Mouse (Mus musculus): ENCODE measurements around the gene Mlycd. TPM values are rescaled to one million over a fixed set of nuclear protein-coding genes. Genes with fewer than 3 reads are reported as not detected.

Gene Mlycd
- polyA plus RNA-seq, 1 experiment from 2014 or later, result 22.0 TPM

DNA sequence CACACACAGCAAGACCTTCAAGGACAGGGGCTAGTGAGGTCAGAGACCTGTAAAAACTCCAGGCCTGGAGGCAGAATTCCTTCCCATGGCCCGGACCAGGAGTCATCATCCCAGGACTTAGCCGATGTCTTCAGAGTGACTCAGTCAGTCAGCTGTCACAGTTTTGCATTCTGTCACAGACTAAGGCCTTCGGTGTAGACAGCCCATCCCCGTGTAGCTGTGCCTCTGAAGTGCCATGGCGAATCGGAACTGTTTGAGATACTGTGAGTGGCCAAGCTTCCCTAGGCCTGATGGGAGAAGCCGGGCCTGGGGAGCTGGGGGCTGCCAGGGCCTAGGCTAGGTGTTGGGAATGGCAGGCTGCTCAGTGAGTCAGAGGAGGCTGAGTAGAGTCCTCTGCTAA is 36.0 kb downstream of the Mlycd start:
- no peak for TF ChIP-seq EP300 (optimal IDR thresholded peaks at IDR 0.05)
- TF ChIP-seq CTCF (IDR thresholded peaks at IDR 0.05; ENCODE audit: low read depth), result no peak
- 79% methylated on average over 7 of the region's 7 CpGs for WGBS
- Histone ChIP-seq H3K9ac (ENCODE audit: low read length) (no peak overlapping the region), H3K36me3 (ENCODE audit: control insufficient read depth, insufficient read depth, low read length) (no peaks in the 10 kb centered on the region), H3K27ac (replicated peaks) (no peak overlapping the region), H3K4me2 (replicated peaks; ENCODE audit: low read depth) (no peak overlapping the region), H3K4me1 (replicated peaks; ENCODE audit: control insufficient read depth, insufficient read depth) (peaks cover 6% of the 10 kb centered on the region; the same call in 1 of the 2 replicates), H3K9me3 (ENCODE audit: control insufficient read depth, low read length) (no peaks in the 10 kb centered on the region), H3K27me3 (ENCODE audit: control insufficient read depth, insufficient read depth, low read length) (no peaks in the 10 kb centered on the region), H3K4me3 (ENCODE audit: low read depth, low read length) (no peak overlapping the region)
- ATAC-seq (ENCODE audit: low FRiP score, low TSS enrichment) (no peak), DNase-seq (ENCODE audit: low spot score) (no peak)

- H3K4me2 ChIP-seq (replicated peaks; ENCODE audit: low read depth), result no peak overlapping the region
- no peaks in the 10 kb centered on the region for H3K9me3 ChIP-seq (ENCODE audit: control insufficient read depth, low read length)
- WGBS, result 49% methylated on average over 3 of the region's 3 CpGs
- H3K4me1 ChIP-seq (replicated peaks; ENCODE audit: control insufficient read depth, insufficient read depth), result peaks cover 11% of the 10 kb centered on the region; the same call in 1 of the 2 replicates
- no peak for DNase-seq (ENCODE audit: low spot score)
- TF ChIP-seq EP300 (optimal IDR thresholded peaks at IDR 0.05), result no peak
- no peak for TF ChIP-seq CTCF (IDR thresholded peaks at IDR 0.05; ENCODE audit: low read depth)
- H3K36me3 ChIP-seq (ENCODE audit: control insufficient read depth, insufficient read depth, low read length), result no peaks in the 10 kb centered on the region
- no peak overlapping the region for H3K9ac ChIP-seq (ENCODE audit: low read length)
- no peak for ATAC-seq (ENCODE audit: low FRiP score, low TSS enrichment)
- no peaks in the 10 kb centered on the region for H3K27me3 ChIP-seq (ENCODE audit: control insufficient read depth, insufficient read depth, low read length)
- H3K27ac ChIP-seq (replicated peaks), result no peak overlapping the region
- no peak overlapping the region for H3K4me3 ChIP-seq (ENCODE audit: low read depth, low read length)
Observed at GRCm38 (mm10) chr8:119432372-119432771, 37.7 kb downstream of the Mlycd start.

DNA sequence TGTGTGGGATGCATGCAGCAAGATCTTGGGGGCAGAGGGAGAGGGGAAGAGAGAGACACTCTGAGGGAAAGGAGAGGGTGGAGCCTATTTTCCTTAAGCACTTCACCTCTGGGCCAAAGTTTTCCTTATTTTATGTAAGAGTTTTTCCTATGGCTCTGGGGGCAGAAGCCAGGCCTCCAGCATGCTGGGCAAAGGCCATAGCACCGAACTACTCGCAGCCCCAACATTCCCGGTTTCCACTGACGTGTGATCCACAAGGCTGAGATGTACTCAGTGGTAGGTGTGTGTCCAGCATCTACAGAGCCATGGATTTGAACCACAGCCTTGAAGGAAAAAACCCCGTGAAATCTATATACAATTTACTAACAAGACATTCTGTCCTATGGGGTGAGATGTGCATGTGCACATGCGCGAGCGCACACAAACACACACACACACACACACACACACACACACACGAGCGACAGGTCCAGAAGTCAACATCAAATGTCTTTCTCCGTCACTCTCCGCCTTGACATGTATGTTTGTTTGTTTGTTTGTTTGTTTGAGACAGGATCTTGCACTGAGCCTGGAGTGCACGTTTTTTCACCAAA is 39.0 kb downstream of the Mlycd start, which contains the start of gene Osgin1:
Osgin1 (plus strand) TSS at position 543 of the 593 bp plus-strand sequence.
- Histone ChIP-seq H3K9me3 (ENCODE audit: control insufficient read depth, low read length) (no peaks in the 10 kb centered on the region), H3K4me1 (replicated peaks; ENCODE audit: control insufficient read depth, insufficient read depth) (peaks cover 5% of the 10 kb centered on the region; the same call in 1 of the 2 replicates), H3K27me3 (ENCODE audit: control insufficient read depth, insufficient read depth, low read length) (no peaks in the 10 kb centered on the region), H3K4me2 (replicated peaks; ENCODE audit: low read depth) (no peak within 1 kb of the TSS), H3K4me3 (ENCODE audit: low read depth, low read length) (no peak within 1 kb of the TSS), H3K36me3 (ENCODE audit: control insufficient read depth, insufficient read depth, low read length) (no peaks in the 10 kb centered on the region), H3K9ac (ENCODE audit: low read length) (no peak within 1 kb of the TSS), H3K27ac (replicated peaks) (no peak within 1 kb of the TSS)
- TF ChIP-seq CTCF (IDR thresholded peaks at IDR 0.05; ENCODE audit: low read depth) (no peak), EP300 (optimal IDR thresholded peaks at IDR 0.05) (no peak)
- no peak for ATAC-seq (ENCODE audit: low FRiP score, low TSS enrichment)
- no peak for DNase-seq (ENCODE audit: low spot score)
- 87% methylated on average over 13 of the region's 13 CpGs for WGBS

DNA sequence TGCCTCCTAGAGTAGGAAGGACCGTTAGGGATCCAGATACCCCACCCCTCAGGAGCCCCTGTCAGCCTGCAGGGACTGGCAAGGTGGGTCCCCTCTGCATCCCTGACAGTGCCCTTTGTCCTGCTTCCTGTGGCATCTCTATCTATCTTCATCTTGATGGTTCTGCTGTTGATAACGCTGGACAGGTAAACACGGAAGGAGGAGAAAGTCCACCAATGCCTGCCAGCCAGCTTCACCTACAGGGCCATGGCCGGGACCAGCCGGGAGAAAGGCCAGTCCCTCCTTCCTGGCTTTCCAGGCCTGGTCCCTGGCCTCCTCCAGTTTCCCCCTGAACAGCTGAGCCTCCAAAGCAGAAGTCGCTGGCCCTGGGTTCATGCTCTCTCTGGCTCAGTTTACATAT is 39.9 kb downstream of the Mlycd start:
- DNase-seq (ENCODE audit: low spot score) (no peak), ATAC-seq (ENCODE audit: low FRiP score, low TSS enrichment) (no peak)
- 64% methylated on average over 6 of the region's 6 CpGs for WGBS
- H3K4me2 ChIP-seq (replicated peaks; ENCODE audit: low read depth), result no peak overlapping the region
- peaks cover 5% of the 10 kb centered on the region; the same call in 1 of the 2 replicates for H3K4me1 ChIP-seq (replicated peaks; ENCODE audit: control insufficient read depth, insufficient read depth)
- TF ChIP-seq EP300 (optimal IDR thresholded peaks at IDR 0.05), result no peak
- no peak for TF ChIP-seq CTCF (IDR thresholded peaks at IDR 0.05; ENCODE audit: low read depth)
- no peaks in the 10 kb centered on the region for H3K9me3 ChIP-seq (ENCODE audit: control insufficient read depth, low read length)
- H3K36me3 ChIP-seq (ENCODE audit: control insufficient read depth, insufficient read depth, low read length), result no peaks in the 10 kb centered on the region
- no peak overlapping the region for H3K9ac ChIP-seq (ENCODE audit: low read length)
- H3K4me3 ChIP-seq (ENCODE audit: low read depth, low read length), result no peak overlapping the region
- no peak overlapping the region for H3K27ac ChIP-seq (replicated peaks)
- no peaks in the 10 kb centered on the region for H3K27me3 ChIP-seq (ENCODE audit: control insufficient read depth, insufficient read depth, low read length)

DNA sequence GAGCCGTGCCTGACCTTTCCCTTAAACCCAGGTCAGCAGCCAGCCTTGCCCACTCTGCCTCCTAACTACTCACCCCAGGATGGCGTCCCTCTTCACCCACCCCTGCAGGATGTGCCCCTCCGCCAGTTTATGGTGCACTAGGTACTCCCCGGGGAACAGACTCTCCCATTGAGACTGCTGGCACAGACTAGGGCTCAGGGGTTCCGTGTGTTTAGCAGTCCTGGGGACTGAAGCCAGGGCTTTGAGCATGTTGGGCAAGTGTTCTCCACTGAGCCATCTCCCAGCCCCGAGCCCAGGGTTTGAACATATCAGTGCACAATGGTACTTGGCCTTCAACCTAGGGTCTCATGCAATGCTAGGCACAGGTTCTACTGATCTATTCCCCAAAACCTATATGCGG is 40.8 kb downstream of the Mlycd start:
- Histone ChIP-seq H3K27ac (replicated peaks) (no peak overlapping the region), H3K4me2 (replicated peaks; ENCODE audit: low read depth) (no peak overlapping the region), H3K9ac (ENCODE audit: low read length) (no peak overlapping the region), H3K27me3 (ENCODE audit: control insufficient read depth, insufficient read depth, low read length) (no peaks in the 10 kb centered on the region), H3K4me3 (ENCODE audit: low read depth, low read length) (no peak overlapping the region), H3K4me1 (replicated peaks; ENCODE audit: control insufficient read depth, insufficient read depth) (peaks cover 5% of the 10 kb centered on the region; the same call in 1 of the 2 replicates), H3K9me3 (ENCODE audit: control insufficient read depth, low read length) (no peaks in the 10 kb centered on the region), H3K36me3 (ENCODE audit: control insufficient read depth, insufficient read depth, low read length) (no peaks in the 10 kb centered on the region)
- WGBS, result 90% methylated on average over 7 of the region's 7 CpGs
- TF ChIP-seq EP300 (optimal IDR thresholded peaks at IDR 0.05), result no peak
- no peak for TF ChIP-seq CTCF (IDR thresholded peaks at IDR 0.05; ENCODE audit: low read depth)
- DNase-seq (ENCODE audit: low spot score), result no peak
- no peak for ATAC-seq (ENCODE audit: low FRiP score, low TSS enrichment)

DNA sequence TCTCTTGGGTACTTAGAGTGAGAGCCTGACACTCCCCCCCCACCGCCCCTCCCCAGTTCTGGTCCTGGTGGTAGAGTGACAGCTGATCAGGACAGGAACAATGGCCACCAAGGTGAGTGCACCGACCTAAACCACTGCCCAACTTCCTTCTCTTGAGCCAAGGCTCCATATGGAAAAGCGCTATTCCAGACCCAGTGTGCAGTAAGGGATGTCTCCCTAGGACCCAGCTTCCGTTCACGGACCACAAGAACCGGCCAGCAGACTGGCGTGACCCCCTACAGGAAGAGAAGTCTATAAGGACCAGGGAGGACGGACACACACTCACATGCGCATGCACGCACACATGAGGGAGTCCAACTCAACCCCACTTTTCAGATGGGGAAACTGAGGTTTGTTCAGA is 41.7 kb downstream of the Mlycd start:
- no peak overlapping the region for H3K9ac ChIP-seq (ENCODE audit: low read length)
- no peak overlapping the region for H3K4me2 ChIP-seq (replicated peaks; ENCODE audit: low read depth)
- no peak for TF ChIP-seq EP300 (optimal IDR thresholded peaks at IDR 0.05)
- TF ChIP-seq CTCF (IDR thresholded peaks at IDR 0.05; ENCODE audit: low read depth), result no peak
- ATAC-seq (ENCODE audit: low FRiP score, low TSS enrichment) (no peak), DNase-seq (ENCODE audit: low spot score) (no peak)
- H3K36me3 ChIP-seq (ENCODE audit: control insufficient read depth, insufficient read depth, low read length), result no peaks in the 10 kb centered on the region
- no peak overlapping the region for H3K4me3 ChIP-seq (ENCODE audit: low read depth, low read length)
- 75% methylated on average over 10 of the region's 10 CpGs for WGBS
- peaks cover 9% of the 10 kb centered on the region; the same call in 1 of the 2 replicates for H3K4me1 ChIP-seq (replicated peaks; ENCODE audit: control insufficient read depth, insufficient read depth)
- H3K27ac ChIP-seq (replicated peaks), result peak overlapping the region; percentile 45
- no peaks in the 10 kb centered on the region for H3K27me3 ChIP-seq (ENCODE audit: control insufficient read depth, insufficient read depth, low read length)
- no peaks in the 10 kb centered on the region for H3K9me3 ChIP-seq (ENCODE audit: control insufficient read depth, low read length)
